Mouse (Mus musculus): ENCODE data around the gene Tango6. TPM values are rescaled to one million over a fixed set of nuclear protein-coding genes. Genes with fewer than 3 reads are reported as not detected.

The Tango6 gene
- polyA plus RNA-seq, 1 experiment: 3.6 TPM

GRCm38 (mm10) chr8:106640921-106641320 is 41.9 kb upstream of the Tango6 start:
- WGBS: 92% methylated on average over 5 of the region's 5 CpGs

DNA sequence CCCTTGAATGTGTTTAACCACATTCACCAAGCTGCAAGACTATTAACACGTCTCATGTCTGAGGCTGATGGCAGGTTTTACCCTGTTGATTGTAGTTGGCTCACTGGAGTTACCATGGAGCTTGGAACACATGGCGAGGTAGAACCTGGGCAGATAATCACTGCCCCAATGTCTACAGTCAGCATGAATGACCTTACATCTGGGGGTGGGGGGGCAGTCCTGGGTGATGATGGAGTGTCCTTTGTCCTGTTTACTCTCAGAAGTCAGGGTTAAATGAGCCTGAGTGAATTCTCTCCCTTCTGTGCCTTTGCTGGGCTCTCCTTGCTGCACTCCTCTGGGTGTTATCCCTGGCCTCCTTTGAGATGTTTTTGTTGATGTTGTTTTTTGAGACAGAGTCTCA is 40.7 kb upstream of the Tango6 start:
- Histone ChIP-seq H3K27ac (ENCODE audit: insufficient read depth, low read length) (no peak overlapping the region), H3K4me3 (ENCODE audit: extremely low read depth, insufficient read depth, insufficient read length) (no peak overlapping the region), H3K36me3 (ENCODE audit: control insufficient read depth, insufficient read depth, low read length) (no peaks in the 10 kb centered on the region), H3K4me1 (ENCODE audit: control insufficient read depth, insufficient read depth, insufficient read length) (no peaks in the 10 kb centered on the region; the same call in 1 of the 2 replicates), H3K27me3 (ENCODE audit: control insufficient read depth, insufficient read depth, low read length) (no peaks in the 10 kb centered on the region)
- no peak for DNase-seq (ENCODE audit: low read depth in 1 of 2, low spot score in 2 of 2)
- TF ChIP-seq CTCF (IDR thresholded peaks at IDR 0.05; ENCODE audit: extremely low read depth, insufficient read depth, insufficient read length, insufficient replicate concordance) (no peak), POLR2A (IDR thresholded peaks at IDR 0.05; ENCODE audit: low read depth, low read length) (no peak)
- WGBS: 72% methylated on average over 2 of the region's 2 CpGs

More at GRCm38 (mm10) chr8:106640921-106641320, 41.9 kb upstream of the Tango6 start:
- Histone ChIP-seq H3K27ac (ENCODE audit: insufficient read depth, low read length) (no peak overlapping the region), H3K4me3 (ENCODE audit: extremely low read depth, insufficient read depth, insufficient read length) (no peak overlapping the region), H3K4me1 (ENCODE audit: control insufficient read depth, insufficient read depth, insufficient read length) (no peaks in the 10 kb centered on the region; the same call in 1 of the 2 replicates), H3K36me3 (ENCODE audit: control insufficient read depth, insufficient read depth, low read length) (no peaks in the 10 kb centered on the region), H3K27me3 (ENCODE audit: control insufficient read depth, insufficient read depth, low read length) (no peaks in the 10 kb centered on the region)
- DNase-seq (ENCODE audit: low read depth in 1 of 2, low spot score in 2 of 2): no peak
- TF ChIP-seq CTCF (IDR thresholded peaks at IDR 0.05; ENCODE audit: extremely low read depth, insufficient read depth, insufficient read length, insufficient replicate concordance) (no peak), POLR2A (IDR thresholded peaks at IDR 0.05; ENCODE audit: low read depth, low read length) (no peak)

GRCm38 (mm10) chr8:106643100-106643499 is 39.8 kb upstream of the Tango6 start:
- TF ChIP-seq CTCF (IDR thresholded peaks at IDR 0.05; ENCODE audit: extremely low read depth, insufficient read depth, insufficient read length, insufficient replicate concordance) (no peak), POLR2A (IDR thresholded peaks at IDR 0.05; ENCODE audit: low read depth, low read length) (no peak)
- Histone ChIP-seq H3K27me3 (ENCODE audit: control insufficient read depth, insufficient read depth, low read length) (no peaks in the 10 kb centered on the region), H3K4me1 (ENCODE audit: control insufficient read depth, insufficient read depth, insufficient read length) (no peaks in the 10 kb centered on the region; the same call in 1 of the 2 replicates), H3K4me3 (ENCODE audit: extremely low read depth, insufficient read depth, insufficient read length) (no peak overlapping the region), H3K36me3 (ENCODE audit: control insufficient read depth, insufficient read depth, low read length) (no peaks in the 10 kb centered on the region), H3K27ac (ENCODE audit: insufficient read depth, low read length) (no peak overlapping the region)
- peak; percentile 18 to 55 for DNase-seq (ENCODE audit: low read depth in 1 of 2, low spot score in 2 of 2)
- WGBS: 25% methylated on average over 4 of the region's 4 CpGs

GRCm38 (mm10) chr8:106644957-106645356 is 37.9 kb upstream of the Tango6 start:
- WGBS: 70% methylated on average over 3 of the region's 3 CpGs
- no peak for TF ChIP-seq POLR2A (IDR thresholded peaks at IDR 0.05; ENCODE audit: low read depth, low read length)
- TF ChIP-seq CTCF (IDR thresholded peaks at IDR 0.05; ENCODE audit: extremely low read depth, insufficient read depth, insufficient read length, insufficient replicate concordance): no peak
- Histone ChIP-seq H3K27ac (ENCODE audit: insufficient read depth, low read length) (no peak overlapping the region), H3K4me3 (ENCODE audit: extremely low read depth, insufficient read depth, insufficient read length) (no peak overlapping the region), H3K4me1 (ENCODE audit: control insufficient read depth, insufficient read depth, insufficient read length) (no peaks in the 10 kb centered on the region; the same call in 1 of the 2 replicates), H3K27me3 (ENCODE audit: control insufficient read depth, insufficient read depth, low read length) (no peaks in the 10 kb centered on the region), H3K36me3 (ENCODE audit: control insufficient read depth, insufficient read depth, low read length) (no peaks in the 10 kb centered on the region)
- no peak for DNase-seq (ENCODE audit: low read depth in 1 of 2, low spot score in 2 of 2)

DNA sequence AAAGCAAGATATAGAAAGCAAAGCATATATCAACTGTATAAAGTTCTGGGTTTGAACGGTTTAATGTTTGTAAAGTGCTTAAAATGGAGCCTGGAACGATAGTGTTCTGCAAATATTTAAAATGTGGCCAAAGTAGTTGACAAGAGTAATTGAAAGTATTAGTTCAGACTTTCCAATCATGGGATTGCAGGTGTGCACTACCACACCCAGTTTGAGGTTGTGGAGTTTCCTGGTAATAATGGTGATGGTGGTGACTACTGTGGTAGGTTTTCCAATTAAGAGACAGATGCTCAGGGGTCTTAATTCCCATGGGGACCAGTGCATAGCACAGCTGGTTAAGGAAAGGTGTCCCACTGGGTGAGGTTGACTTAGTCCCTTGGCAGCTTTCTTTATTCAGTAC is 36.7 kb upstream of the Tango6 start:
- H3K27ac ChIP-seq (ENCODE audit: insufficient read depth, low read length): no peak overlapping the region
- no peaks in the 10 kb centered on the region; the same call in 1 of the 2 replicates for H3K4me1 ChIP-seq (ENCODE audit: control insufficient read depth, insufficient read depth, insufficient read length)
- H3K36me3 ChIP-seq (ENCODE audit: control insufficient read depth, insufficient read depth, low read length): no peaks in the 10 kb centered on the region
- no peak for TF ChIP-seq CTCF (IDR thresholded peaks at IDR 0.05; ENCODE audit: extremely low read depth, insufficient read depth, insufficient read length, insufficient replicate concordance)
- TF ChIP-seq POLR2A (IDR thresholded peaks at IDR 0.05; ENCODE audit: low read depth, low read length): no peak
- WGBS: 91% methylated on average over 2 of the region's 2 CpGs
- no peak overlapping the region for H3K4me3 ChIP-seq (ENCODE audit: extremely low read depth, insufficient read depth, insufficient read length)
- no peaks in the 10 kb centered on the region for H3K27me3 ChIP-seq (ENCODE audit: control insufficient read depth, insufficient read depth, low read length)
- DNase-seq (ENCODE audit: low read depth in 1 of 2, low spot score in 2 of 2): no peak

DNA sequence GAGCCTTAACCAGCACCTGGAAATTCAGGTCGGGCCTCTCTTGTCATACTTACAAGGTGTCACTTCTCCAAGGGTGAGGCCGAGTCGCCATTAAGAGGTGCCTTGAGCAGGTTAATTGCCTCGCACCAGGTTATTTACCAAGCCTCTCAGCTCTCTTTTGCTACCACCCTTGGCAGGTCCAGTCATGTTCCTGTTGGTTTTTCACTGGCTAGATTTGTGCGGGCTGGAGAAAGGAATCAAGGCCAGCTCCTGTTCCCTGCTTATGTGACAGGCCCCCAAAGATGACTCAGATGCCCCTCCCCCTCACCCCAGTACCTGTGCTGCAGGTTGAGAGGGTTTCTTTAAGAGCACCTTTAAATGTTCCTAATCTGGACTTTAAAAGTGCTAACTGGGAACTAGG is 36.1 kb upstream of the Tango6 start:
- H3K27ac ChIP-seq (ENCODE audit: insufficient read depth, low read length): no peak overlapping the region
- DNase-seq (ENCODE audit: low read depth in 1 of 2, low spot score in 2 of 2): no peak
- no peak for TF ChIP-seq CTCF (IDR thresholded peaks at IDR 0.05; ENCODE audit: extremely low read depth, insufficient read depth, insufficient read length, insufficient replicate concordance)
- no peaks in the 10 kb centered on the region for H3K27me3 ChIP-seq (ENCODE audit: control insufficient read depth, insufficient read depth, low read length)
- no peaks in the 10 kb centered on the region; the same call in 1 of the 2 replicates for H3K4me1 ChIP-seq (ENCODE audit: control insufficient read depth, insufficient read depth, insufficient read length)
- H3K4me3 ChIP-seq (ENCODE audit: extremely low read depth, insufficient read depth, insufficient read length): no peak overlapping the region
- WGBS: 86% methylated on average over 5 of the region's 5 CpGs
- H3K36me3 ChIP-seq (ENCODE audit: control insufficient read depth, insufficient read depth, low read length): no peaks in the 10 kb centered on the region

- WGBS: 28% methylated on average over 2 of the region's 2 CpGs
- Histone ChIP-seq H3K4me1 (ENCODE audit: control insufficient read depth, insufficient read depth, insufficient read length) (no peaks in the 10 kb centered on the region), H3K27me3 (ENCODE audit: control insufficient read depth, insufficient read depth, low read length) (no peaks in the 10 kb centered on the region), H3K27ac (ENCODE audit: insufficient read depth, low read length) (no peak overlapping the region), H3K36me3 (ENCODE audit: control insufficient read depth, insufficient read depth, low read length) (no peaks in the 10 kb centered on the region), H3K4me3 (ENCODE audit: extremely low read depth, insufficient read depth, insufficient read length) (no peak overlapping the region)
- TF ChIP-seq POLR2A (IDR thresholded peaks at IDR 0.05; ENCODE audit: low read depth, low read length): no peak
- peak; percentile 34; the same call in 1 of the 2 replicates for TF ChIP-seq CTCF (IDR thresholded peaks at IDR 0.05; ENCODE audit: extremely low read depth, insufficient read depth, insufficient read length, insufficient replicate concordance)
- DNase-seq (ENCODE audit: low read depth in 1 of 2, low spot score in 2 of 2): peak; percentile 41 to 68
Observed at GRCm38 (mm10) chr8:106647387-106647786, 35.5 kb upstream of the Tango6 start.
